ENCODE assay signal across 8 mouse cellular contexts in genomic region chr10:83353680-83354332, GRCm38 (mm10). TPM values are rescaled to one million over a fixed set of nuclear protein-coding genes. Genes with fewer than 3 reads are reported as not detected.
A peak's percentile ranks its signal among the peaks of the same experiment; 100 is the strongest.
DNase-seq lines count a peak whose midpoint lies in the region; ATAC-seq and TF ChIP-seq lines count a peak whose summit lies in the region.

No protein-coding gene starts in this region.

- H3K27me3 ChIP-seq in kidney, adult 2 months (replicated peaks; ENCODE audit: control insufficient read depth, insufficient read depth, low read length) = no peaks in the 10 kb centered on the region
- no peaks in the 10 kb centered on the region for H3K27me3 ChIP-seq in heart, embryonic 15.5 days
- no peaks in the 10 kb centered on the region; the same call in 1 of the 2 replicates for H3K27me3 ChIP-seq in forebrain, embryonic 10.5 days (ENCODE audit: poor library complexity, severe bottlenecking)

- ATAC-seq in heart, embryonic 15.5 days (replicated peaks; ENCODE audit: insufficient number of reproducible peaks, insufficient read depth, low FRiP score, low read depth) = peak; percentile 73

- H3K27ac ChIP-seq in kidney, adult 2 months (ENCODE audit: insufficient read depth, low read depth, low read length) = peak overlapping the region; percentile 57
- peak overlapping the region; percentile 70 for H3K27ac ChIP-seq in heart, embryonic 15.5 days
- H3K27ac ChIP-seq in forebrain, embryonic 10.5 days = no peak overlapping the region

- no peaks in the 10 kb centered on the region for H3K36me3 ChIP-seq in kidney, adult 2 months (ENCODE audit: control insufficient read depth, insufficient read depth, low read length)
- H3K36me3 ChIP-seq in heart, embryonic 15.5 days = no peaks in the 10 kb centered on the region
- no peaks in the 10 kb centered on the region for H3K36me3 ChIP-seq in forebrain, embryonic 10.5 days (replicated peaks)

- peaks cover 8% of the 10 kb centered on the region; the same call in 1 of the 2 replicates for H3K4me1 ChIP-seq in kidney, adult 2 months (ENCODE audit: control insufficient read depth, insufficient read depth, low read length)
- H3K4me1 ChIP-seq in heart, embryonic 15.5 days (replicated peaks) = peaks cover 12% of the 10 kb centered on the region
- no peaks in the 10 kb centered on the region for H3K4me1 ChIP-seq in forebrain, embryonic 10.5 days

- TF ChIP-seq CTCF in kidney, adult 2 months (conservative IDR thresholded peaks at IDR 0.05; ENCODE audit: insufficient read depth, insufficient read length, low read depth, low read length) = no peak

- H3K4me3 ChIP-seq in kidney, adult 2 months (ENCODE audit: insufficient read depth, low read depth, low read length) = no peak overlapping the region
- no peak overlapping the region for H3K4me3 ChIP-seq in heart, embryonic 15.5 days
- no peak overlapping the region for H3K4me3 ChIP-seq in forebrain, embryonic 10.5 days

- DNase-seq in kidney, adult 2 months = peak; percentile 34
- DNase-seq in kidney, adult 11 months = no peak
- peak; percentile 64 for DNase-seq in brain, adult 2 months (ENCODE audit: low read depth, low spot score)
- peak; percentile 29 for DNase-seq in lung, postnatal 25 days (ENCODE audit: low spot score)
- no peak for DNase-seq in forebrain, embryonic 10.5 days (ENCODE audit: extremely low spot score, low spot score)
- DNase-seq in thymus, postnatal 14 days = no peak
- no peak for DNase-seq in adrenal gland, adult 8-10 months

- no peak overlapping the region for H3K9ac ChIP-seq in heart, embryonic 15.5 days

- WGBS in kidney, adult 2 months = 27% methylated on average over 14 of the region's 14 CpGs
- 27% methylated on average over 14 of the region's 14 CpGs for WGBS in heart, embryonic 15.5 days
- 72% methylated on average over 14 of the region's 14 CpGs for WGBS in forebrain, embryonic 10.5 days

- H3K9me3 ChIP-seq in heart, embryonic 15.5 days (replicated peaks) = no peaks in the 10 kb centered on the region
- no peaks in the 10 kb centered on the region for H3K9me3 ChIP-seq in forebrain, embryonic 10.5 days

- TF ChIP-seq POLR2A in kidney, adult 2 months (IDR thresholded peaks at IDR 0.05; ENCODE audit: low read depth, low read length) = no peak

- peak overlapping the region; percentile 44 for H3K4me2 ChIP-seq in heart, embryonic 15.5 days

RNA-seq across cellular contexts. Expression of gene D10Wsu102e, which starts 6.2 kb away (rescaled TPM):
- polyA plus RNA-seq in kidney, adult 2 months (2012; rRNA removed) = 0.37 and 0.41 TPM in 2 replicates
- 0.30 and 0.38 TPM in 2 replicates for polyA plus RNA-seq in heart, embryonic 15.5 days (2015; fragmentation: Nextera tagmentation; extraction: Ambion mirVana)
- 1.4 and 1.5 TPM in 2 replicates for polyA plus RNA-seq in forebrain, embryonic 10.5 days (2016; fragmentation: Nextera tagmentation; extraction: Ambion mirVana)
- total RNA-seq in adrenal gland, adult 8-10 months (2022) = 1 to 10 TPM in 2 of 4 experiments, under 1 TPM in 2; 0.75 to 1.8 (median 1.0) TPM

RNA-seq across cellular contexts. Expression of gene Slc41a2, which starts 16.1 kb away (rescaled TPM):
- polyA plus RNA-seq in kidney, adult 2 months (2012; rRNA removed) = 6.4 and 7.1 TPM in 2 replicates
- polyA plus RNA-seq in heart, embryonic 15.5 days (2015; fragmentation: Nextera tagmentation; extraction: Ambion mirVana) = 0.57 and 0.63 TPM in 2 replicates
- 0.18 and 0.36 TPM in 2 replicates for polyA plus RNA-seq in forebrain, embryonic 10.5 days (2016; fragmentation: Nextera tagmentation; extraction: Ambion mirVana)
- 10 to 100 TPM in 1 of 4 experiments, 1 to 10 TPM in 3; 7.2 to 10.5 (median 9.4) TPM for total RNA-seq in adrenal gland, adult 8-10 months (2022)

Comparison
In these comparisons a context has a peak if more than half of its experiments do, and no peak if none do; other contexts are left out.
1. DNase-seq: peak in kidney, adult 2 months (single experiment), brain, adult 2 months (single experiment) and lung, postnatal 25 days (single experiment); none in kidney, adult 11 months (single experiment), forebrain, embryonic 10.5 days (single experiment), thymus, postnatal 14 days (single experiment) and adrenal gland, adult 8-10 months (single experiment).